Mouse (Mus musculus) testis, adult 10 weeks (tissue): ENCODE measurements around the gene Jkamp. TPM values are rescaled to one million over a fixed set of nuclear protein-coding genes. Genes with fewer than 3 reads are reported as not detected.

ENCODE experiments used
- polyA plus RNA-seq: library from polyadenylated mRNA; stranded (reverse); fragments of 350-450 nt; fragmentation: Illumina TruSeq; extraction: RNeasy Lipid Tissue Mini Kit (QIAGEN cat#74804); gene quantifications from one replicate; pipeline ENCODE4 v1.2.3, GENCODE M21; 2014; ENCODE audit warnings: low read depth, low replicate concordance

The Jkamp gene
- 9.0 TPM for polyA plus RNA-seq

DNA sequence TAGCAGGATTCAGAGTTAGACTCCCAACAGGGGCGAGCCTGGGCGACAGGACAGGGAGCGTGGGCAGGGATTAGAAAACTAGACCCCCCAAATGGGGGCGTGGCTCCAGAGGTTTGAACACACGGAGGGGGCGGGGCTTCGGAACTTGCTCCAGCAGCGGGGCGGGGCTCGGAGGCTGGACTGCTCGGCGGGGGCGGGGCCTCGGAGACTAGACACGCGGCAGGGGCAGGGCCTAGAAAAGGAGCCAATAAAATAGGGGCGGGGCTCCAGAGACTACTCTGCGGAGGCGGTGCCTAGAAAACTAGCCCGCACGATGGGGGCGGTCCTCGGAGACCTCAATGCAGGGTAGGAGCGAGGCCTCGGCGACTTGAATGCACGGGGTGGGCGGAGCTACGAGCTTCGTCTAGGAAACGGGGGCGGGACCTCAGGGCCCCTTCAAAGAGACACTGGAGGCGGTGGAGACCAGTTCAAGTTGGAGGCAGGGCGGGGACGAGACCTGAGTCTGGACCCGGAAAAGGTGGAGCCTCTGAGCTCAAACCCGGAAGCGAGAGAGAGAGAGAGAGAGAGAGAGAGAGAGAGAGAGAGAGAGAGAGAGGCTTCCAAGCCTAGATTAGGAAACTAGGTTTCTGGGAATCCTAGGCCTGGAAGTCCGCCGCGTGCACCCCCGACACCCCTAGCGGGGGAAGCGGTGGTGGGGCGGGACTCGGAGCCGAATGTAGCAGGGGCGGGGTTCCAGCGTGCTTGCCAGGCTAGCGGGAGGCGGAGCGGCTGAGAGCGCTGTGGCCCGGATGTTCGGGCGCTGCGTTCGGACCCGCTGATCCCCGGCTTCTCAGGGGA is at the start of gene Jkamp, which contains the start of gene L3hypdh:
TSS of gene Jkamp (plus strand) at position 261 of the 837 bp plus-strand sequence.
TSS of gene L3hypdh (minus strand) at position 111 of the 837 bp plus-strand sequence.

GRCm38 (mm10) chr12:72070327-72071269 is 14.8 kb upstream of the Jkamp start, which contains the start of gene Gpr135:
Gene Gpr135, minus strand, starts transcription at chr12:72071125.

Other genes starting within 250 kb of the Jkamp start
- gene Gpr135, start 14.5 kb upstream of the Jkamp start, polyA plus RNA-seq: 0.92 TPM
- gene L3hypdh, start 150 bp upstream of the Jkamp start, polyA plus RNA-seq: 1.3 TPM
- 388 TPM for gene Ccdc175, start 99.4 kb downstream of the Jkamp start, polyA plus RNA-seq